Mouse (Mus musculus): Measurements from ENCODE around the gene Insig2.

DNA sequence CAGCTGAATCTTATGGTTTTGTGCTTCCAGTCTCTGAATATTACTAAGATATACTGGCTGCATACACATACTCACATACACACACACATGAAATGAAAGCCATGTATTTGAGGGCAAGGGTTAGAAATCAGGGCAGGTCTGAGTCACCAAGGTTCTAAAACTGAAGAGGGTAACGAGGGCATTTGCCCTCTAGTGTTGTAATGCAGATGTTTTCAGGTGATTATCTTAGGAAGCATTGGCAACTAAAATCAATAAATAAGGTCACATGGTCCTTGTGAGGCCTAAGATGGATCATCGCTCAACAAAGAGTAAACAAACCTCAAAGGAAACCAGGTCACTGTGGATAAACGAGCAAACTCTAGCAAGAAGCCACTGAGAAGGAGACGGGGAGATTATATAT lies 3.4 kb upstream of the Insig2 start:
- no peak for TF ChIP-seq CTCF (IDR thresholded peaks at IDR 0.05; ENCODE audit: low read depth, low read length)
- no peak for TF ChIP-seq POLR2A (IDR thresholded peaks at IDR 0.05; ENCODE audit: insufficient read depth, low read length)
- no peak for TF ChIP-seq EP300 (IDR thresholded peaks at IDR 0.05; ENCODE audit: insufficient read depth, low read depth, low read length)

Data from ES-Bruce4 (cell line).